Mouse (Mus musculus): Measurements from ENCODE around the gene Tdgf1.

DNA sequence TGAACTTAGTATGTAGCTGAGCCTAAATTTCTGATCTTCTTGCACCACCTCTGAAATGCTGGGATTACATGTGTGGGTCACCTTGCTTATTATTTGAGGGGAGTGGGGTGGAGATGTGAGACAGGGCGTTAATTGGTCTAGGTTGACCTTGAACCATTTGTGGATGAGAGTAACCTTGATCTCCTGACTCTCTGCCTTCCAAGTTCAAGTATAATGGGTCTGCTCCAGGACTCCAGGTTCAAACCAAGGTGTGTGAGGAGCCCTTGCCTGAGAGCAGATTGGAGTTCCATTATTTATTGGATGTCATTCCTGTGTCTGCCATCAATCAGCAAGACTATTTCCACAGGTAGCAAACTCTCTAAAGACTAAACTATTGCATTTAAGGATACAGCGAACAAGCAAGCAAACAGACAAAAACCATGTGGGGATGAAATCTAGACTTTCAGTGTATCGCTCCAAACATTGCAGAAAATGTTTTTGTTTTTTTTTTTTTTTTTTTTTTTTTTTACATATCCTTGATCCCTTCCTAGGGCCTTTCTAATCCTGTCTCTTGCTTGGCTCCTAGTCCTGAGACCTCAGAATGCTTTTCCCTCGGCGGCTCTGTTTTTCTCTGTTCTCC lies 7.1 kb upstream of the Tdgf1 start:
- TF ChIP-seq CTCF (IDR thresholded peaks at IDR 0.05; ENCODE audit: low read depth), result no peak
- no peak for TF ChIP-seq EP300 (optimal IDR thresholded peaks at IDR 0.05)
